Mouse (Mus musculus): ENCODE measurements around the gene Il3ra. TPM values are rescaled to one million over a fixed set of nuclear protein-coding genes. Genes with fewer than 3 reads are reported as not detected.

Il3ra gene
- total RNA-seq (2014; fragmentation: Nextera tagmentation) (18.3 and 27.4 TPM in 2 replicates), total RNA-seq (2017) (26.6 and 46.0 TPM in 2 replicates)

GRCm38 (mm10) chr14:14345948-14346812, at the start of gene Il3ra:
TSS of gene Il3ra (plus strand) at chr14:14346275.
- ATAC-seq (replicated peaks; ENCODE audit: poor library complexity, severe bottlenecking) = peak; percentile 50

DNA sequence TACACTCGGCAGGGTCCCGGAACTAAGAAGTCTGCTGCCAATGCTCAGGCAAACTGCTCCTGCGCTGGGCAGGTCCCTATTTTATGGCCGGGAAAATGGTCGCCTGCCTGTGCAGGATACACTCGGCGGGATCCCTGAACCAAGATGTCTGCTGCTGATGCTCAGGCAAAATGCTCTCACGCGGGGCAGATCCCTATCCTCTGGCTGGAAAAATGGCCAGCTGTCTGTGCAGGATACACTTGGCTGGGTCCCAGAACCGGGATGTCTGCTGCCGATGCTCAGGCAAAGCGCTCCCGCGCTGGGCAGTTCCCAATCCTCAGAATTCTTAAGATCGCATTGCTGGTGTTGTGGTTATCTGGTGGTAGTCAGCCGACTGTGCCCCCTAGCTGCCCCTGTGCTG, 37.1 kb upstream of the Il3ra start:
- no peak for ATAC-seq (replicated peaks; ENCODE audit: poor library complexity, severe bottlenecking)

GRCm38 (mm10) chr14:14309416-14309815, 36.7 kb upstream of the Il3ra start:
- ATAC-seq (replicated peaks; ENCODE audit: poor library complexity, severe bottlenecking) = no peak

GRCm38 (mm10) chr14:14322528-14322927, 23.5 kb upstream of the Il3ra start, which contains the start of gene Olfr31:
TSS of gene Olfr31 (plus strand) at chr14:14322828.
- no peak for ATAC-seq (replicated peaks; ENCODE audit: poor library complexity, severe bottlenecking)

DNA sequence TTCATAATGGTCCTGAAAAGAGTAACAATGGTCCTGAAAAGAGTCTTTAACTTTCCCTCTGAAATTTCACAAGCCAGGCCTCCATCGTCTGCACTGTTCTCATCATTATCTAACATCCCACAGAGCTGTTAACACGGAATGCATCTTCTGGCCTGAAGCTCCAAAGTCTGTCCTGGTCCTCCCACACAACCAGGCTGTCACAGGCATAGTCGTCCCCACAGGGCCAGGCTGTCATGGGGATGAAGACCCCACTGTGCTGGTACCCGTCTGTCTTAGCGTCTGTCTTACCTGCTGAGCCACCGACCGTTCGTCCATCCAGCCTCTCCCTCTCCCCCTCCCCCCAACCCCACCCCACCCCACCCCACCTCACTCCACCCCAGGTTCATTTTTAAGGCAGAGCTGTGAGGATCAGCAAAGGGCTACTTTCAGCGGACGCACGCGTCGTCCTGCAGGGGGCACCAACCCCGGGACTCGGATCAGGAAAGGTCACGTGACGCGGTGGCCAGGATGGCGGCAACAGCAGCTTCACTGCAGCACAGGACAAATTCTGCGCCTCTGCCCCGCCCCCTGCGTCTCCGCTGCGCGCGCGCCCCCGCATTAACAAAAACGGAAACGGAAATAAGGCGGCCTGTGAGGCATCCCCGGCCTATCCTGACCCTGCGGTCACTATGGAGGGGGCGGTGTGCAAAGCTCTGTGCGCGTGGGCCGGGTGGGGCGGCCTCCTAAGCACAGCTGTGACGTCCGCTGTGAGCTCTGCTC, 783 bp upstream of the Il3ra start:
- peak; percentile 54 for ATAC-seq (replicated peaks; ENCODE audit: poor library complexity, severe bottlenecking)

DNA sequence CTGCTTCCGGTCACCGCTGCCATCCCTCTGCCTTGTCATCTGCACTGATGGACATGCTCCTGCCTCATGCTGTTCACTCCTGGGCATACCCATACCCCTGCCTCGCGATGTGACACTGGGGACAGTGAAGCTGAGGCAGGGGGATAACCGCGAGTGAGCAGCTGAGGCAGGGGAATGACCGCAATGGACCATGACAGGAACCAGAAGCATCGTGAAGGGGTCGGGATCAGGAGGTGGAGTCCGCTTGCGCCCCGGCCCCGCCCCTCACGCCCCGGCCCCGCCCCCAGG, 682 bp downstream of the Il3ra start:
- no peak for ATAC-seq (replicated peaks; ENCODE audit: poor library complexity, severe bottlenecking)

DNA sequence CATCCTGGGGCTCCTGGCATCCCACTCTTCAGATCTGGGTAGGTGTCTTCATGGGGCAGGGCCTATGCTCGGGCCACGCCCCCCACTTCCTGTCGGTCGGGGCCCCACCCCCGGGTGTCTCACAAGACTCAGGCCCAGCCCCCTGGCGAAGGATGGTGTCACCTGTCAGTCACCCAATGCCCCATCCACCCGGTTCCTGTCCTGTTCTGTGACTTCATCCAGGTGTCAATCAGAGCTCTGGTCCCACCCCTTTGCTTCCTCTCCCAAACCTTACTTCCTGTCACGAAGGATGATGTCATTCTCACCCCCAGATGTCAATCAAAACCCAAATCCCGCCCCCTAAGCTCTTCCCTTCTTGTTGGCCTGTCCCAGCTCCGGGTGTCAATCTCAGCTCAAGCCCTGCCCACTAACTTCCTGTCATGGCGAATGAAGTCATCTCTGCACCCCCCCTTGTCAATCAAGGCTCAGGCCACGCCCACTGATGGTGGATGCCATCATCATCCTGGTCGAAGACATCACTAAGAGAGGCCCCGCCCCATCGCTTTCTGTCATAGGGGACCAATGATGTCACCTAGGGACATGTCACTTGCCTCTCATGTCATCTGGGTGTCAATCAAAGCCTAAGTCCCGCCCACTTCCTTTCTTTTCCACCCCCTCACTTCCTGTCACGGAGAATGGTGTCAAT, 1.2 kb downstream of the Il3ra start:
- ATAC-seq (replicated peaks; ENCODE audit: poor library complexity, severe bottlenecking) = no peak

GRCm38 (mm10) chr14:14347836-14348621, 2.0 kb downstream of the Il3ra start:
- ATAC-seq (replicated peaks; ENCODE audit: poor library complexity, severe bottlenecking) = peak; percentile 9

DNA sequence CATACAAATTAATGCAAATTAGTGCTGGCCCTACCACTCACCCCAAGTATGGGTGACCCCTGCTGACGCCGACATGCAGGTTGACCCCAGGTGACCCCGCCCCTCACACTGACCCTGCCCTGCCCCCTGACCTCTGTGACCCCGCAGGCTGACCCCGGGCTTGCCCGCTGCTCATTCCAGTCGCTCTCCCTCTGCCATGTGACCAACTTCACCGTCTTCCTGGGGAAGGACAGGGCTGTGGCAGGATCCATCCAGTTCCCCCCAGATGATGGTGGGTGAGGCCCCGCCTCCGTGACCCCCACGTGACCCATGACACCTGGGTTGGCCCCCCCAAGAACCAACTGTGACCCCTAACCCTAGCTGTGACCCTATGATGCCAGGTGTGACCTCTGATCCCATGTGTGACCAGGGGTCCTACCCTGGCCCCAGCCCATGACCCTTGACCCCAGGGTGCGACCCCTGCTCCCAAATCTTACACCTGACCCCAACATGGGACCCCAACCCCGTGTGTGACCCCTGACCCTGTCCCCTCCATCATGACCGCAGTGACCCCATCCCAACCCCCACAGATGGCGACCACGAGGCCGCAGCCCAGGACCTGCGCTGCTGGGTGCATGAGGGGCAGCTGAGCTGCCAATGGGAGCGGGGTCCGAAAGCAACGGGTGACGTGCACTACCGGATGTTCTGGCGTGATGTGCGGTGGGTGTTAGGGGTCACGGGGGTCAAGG, 2.8 kb downstream of the Il3ra start:
- ATAC-seq (replicated peaks; ENCODE audit: poor library complexity, severe bottlenecking) = no peak

- peak; percentile 1; the same call in 1 of the 2 replicates for ATAC-seq (replicated peaks; ENCODE audit: poor library complexity, severe bottlenecking)
Measured at GRCm38 (mm10) chr14:14349485-14350262, 3.6 kb downstream of the Il3ra start.

DNA sequence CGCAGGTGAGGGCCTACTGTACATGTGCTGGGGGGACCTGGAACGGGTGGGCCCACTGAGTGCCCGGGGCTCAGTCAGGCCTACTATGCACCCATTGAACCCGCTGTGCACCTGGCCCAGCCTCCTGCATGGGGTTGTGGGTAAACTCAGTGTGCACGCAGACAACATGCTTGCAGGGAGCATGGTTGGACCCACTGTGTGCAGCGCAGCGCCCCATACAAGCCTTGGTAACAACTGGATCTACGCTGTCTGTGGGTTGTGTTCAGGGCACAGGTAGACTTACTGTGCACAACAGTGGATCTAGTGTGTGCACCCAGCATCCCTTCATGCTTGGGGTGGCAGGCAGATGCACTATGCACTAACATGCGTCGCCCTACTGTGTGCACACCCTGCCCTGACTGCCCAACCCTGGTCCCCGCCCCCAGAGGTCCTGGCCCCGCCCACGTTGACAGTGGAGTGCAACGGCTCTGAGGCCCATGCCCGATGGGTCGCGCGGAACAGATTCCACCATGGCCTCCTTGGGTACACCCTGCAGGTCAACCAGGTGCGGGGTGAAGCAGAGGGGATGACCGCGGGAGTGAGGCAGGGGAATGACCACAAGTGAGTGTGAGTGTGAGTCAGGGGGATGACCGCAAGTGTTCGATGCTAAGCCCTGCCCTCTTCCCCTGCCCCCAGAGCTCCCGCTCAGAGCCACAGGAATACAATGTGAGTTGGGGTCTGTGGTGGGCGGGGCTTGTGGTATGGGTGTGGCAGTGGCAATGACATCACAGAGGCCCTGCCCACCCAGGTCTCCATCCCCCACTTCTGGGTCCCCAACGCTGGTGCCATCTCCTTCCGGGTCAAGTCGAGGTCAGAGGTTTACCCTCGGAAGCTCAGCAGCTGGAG, 4.4 kb downstream of the Il3ra start:
- ATAC-seq (replicated peaks; ENCODE audit: poor library complexity, severe bottlenecking) = no peak

- no peak for ATAC-seq (replicated peaks; ENCODE audit: poor library complexity, severe bottlenecking)
Measured at GRCm38 (mm10) chr14:14351148-14351455, 5.0 kb downstream of the Il3ra start.

DNA sequence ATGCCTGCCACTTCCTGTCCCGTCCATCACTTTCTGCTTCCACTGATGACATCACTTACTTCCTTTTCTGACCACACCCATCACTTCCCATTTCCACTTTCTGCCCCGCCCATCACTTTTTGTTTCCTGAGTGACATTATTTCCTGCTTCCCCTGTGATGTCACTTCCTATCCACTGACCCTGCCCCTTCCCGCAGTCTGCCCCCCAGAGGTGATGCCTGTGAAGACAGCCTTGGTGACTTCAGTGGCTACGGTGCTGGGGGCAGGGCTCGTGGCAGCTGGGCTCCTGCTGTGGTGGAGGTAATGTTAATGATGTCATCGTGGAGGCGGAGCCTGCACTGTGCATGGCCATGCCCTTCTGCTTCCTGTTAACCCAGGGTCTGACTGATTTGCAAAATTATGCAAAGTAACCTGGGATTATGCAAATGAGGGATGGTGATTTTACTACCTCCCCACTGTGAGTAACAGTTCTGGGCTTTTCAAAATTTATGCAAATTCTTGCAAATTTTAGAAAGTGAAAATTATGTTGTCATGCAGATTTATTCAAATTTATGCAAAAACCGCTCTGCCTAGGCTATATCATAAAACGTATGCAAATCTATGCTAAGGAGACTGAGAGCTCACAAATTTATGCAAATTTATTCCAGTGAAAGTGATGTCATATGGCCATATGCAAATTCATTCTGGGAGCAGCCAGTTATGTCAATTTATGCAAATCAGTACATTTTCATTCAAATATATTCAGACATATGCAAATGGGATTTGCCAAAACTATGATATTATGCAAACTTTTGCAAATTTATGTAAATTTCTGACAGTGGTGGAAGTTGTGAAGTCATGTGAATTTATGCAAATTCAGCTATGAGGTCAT, 5.9 kb downstream of the Il3ra start:
- no peak; the same call in 1 of the 2 replicates for ATAC-seq (replicated peaks; ENCODE audit: poor library complexity, severe bottlenecking)

GRCm38 (mm10) chr14:14352606-14353005, 6.5 kb downstream of the Il3ra start:
- ATAC-seq (replicated peaks; ENCODE audit: poor library complexity, severe bottlenecking) = no peak

- no peak for ATAC-seq (replicated peaks; ENCODE audit: poor library complexity, severe bottlenecking)
Measured at GRCm38 (mm10) chr14:14353081-14353732, 7.1 kb downstream of the Il3ra start.

DNA sequence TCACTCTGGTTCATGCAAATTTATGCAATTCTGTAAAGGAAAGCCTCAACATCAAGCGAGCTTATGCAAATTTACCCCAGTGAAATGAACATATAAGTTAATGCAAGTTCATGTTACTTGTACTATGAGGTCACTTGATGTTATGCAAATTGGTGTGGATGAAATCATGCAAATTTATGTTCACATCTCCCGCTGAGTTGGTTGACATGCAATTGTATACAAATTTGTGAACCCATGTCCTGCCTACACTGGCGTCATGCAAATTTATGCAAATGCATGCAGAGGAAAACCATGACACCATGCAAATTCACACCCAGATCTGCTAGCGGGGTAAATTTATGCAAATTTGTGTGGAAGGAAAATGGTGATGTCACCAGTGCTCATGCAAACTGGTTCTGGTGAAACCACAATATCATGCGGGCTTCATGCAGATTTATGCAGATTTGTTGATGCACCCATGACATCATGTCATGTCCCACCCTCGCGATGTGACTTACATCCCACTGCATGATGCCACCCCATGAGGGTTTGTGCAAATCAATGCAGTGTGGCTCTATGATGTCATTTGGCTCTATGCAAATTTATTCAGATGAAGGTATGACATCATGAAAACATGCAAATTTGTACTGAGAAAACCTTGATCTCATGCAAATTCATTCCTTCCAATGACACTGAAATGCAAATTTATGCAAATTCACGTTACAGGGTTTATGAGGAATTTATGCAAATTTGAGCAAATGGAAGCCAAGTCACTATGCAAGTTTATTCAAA, 7.8 kb downstream of the Il3ra start:
- ATAC-seq (replicated peaks; ENCODE audit: poor library complexity, severe bottlenecking) = no peak

Measured in granulocyte monocyte progenitor cell, adult 5-6 weeks (primary cell).